Mouse (Mus musculus) liver, embryonic 15.5 days (tissue): Measurements from ENCODE around the gene Ass1. TPM values are rescaled to one million over a fixed set of nuclear protein-coding genes. Genes with fewer than 3 reads are reported as not detected.

ENCODE experiments used
- ATAC-seq: fragments of 200-750 bp; cut with Nextera tagmentation; 2 replicates; pipeline ENCODE4 v1.8.0; 2017; ENCODE audit warnings: moderate number of reproducible peaks, mild to moderate bottlenecking, moderate library complexity; ENCODE audit not compliant: insufficient read depth
- H3K27ac ChIP-seq: fragments of 300-500 bp; sonication (generic); replicated peaks from 2 replicates; pipeline ENCODE4 v1.5.1; 2015; ENCODE audit warnings: mild to moderate bottlenecking, inconsistent platforms
- H3K27me3 ChIP-seq: fragments of 300-500 bp; sonication (generic); 2 replicates; pipeline ENCODE4 v1.6.1; 2015; ENCODE audit warnings: mild to moderate bottlenecking, inconsistent platforms
- H3K36me3 ChIP-seq: fragments of 300-500 bp; sonication (generic); replicated peaks from 2 replicates; pipeline ENCODE4 v1.6.1; 2015; ENCODE audit warnings: moderate library complexity, mild to moderate bottlenecking, inconsistent platforms
- H3K4me1 ChIP-seq: fragments of 300-500 bp; sonication (generic); replicated peaks from 2 replicates; pipeline ENCODE4 v1.6.1; 2015; ENCODE audit warnings: inconsistent platforms
- H3K4me2 ChIP-seq: fragments of 300-500 bp; sonication (generic); 2 replicates; pipeline ENCODE4 v1.6.1; 2015; ENCODE audit warnings: moderate library complexity, mild to moderate bottlenecking, inconsistent platforms
- H3K4me3 ChIP-seq: fragments of 300-500 bp; sonication (generic); replicated peaks from 2 replicates; pipeline ENCODE4 v1.5.1; 2015; ENCODE audit warnings: mild to moderate bottlenecking, inconsistent platforms
- H3K9ac ChIP-seq: fragments of 300-500 bp; sonication (generic); 2 replicates; pipeline ENCODE4 v1.6.1; 2015; ENCODE audit warnings: moderate library complexity, mild to moderate bottlenecking, inconsistent platforms
- H3K9me3 ChIP-seq: fragments of 300-500 bp; sonication (generic); replicated peaks from 2 replicates; pipeline ENCODE4 v1.6.1; 2016; ENCODE audit warnings: inconsistent platforms
- WGBS: fragments of 180-500 bp; shearing (Covaris S2); methylation state at CpG from one replicate; pipeline ENCODE4 v1.1.7; 2015; ENCODE audit warnings: mixed read lengths; ENCODE audit not compliant: insufficient replicate concordance; 5-methylcytosine and 5-hydroxymethylcytosine counted together
- polyA plus RNA-seq: library from polyadenylated mRNA; unstranded; fragments of >200 nt; fragmentation: Nextera tagmentation; extraction: Ambion mirVana; gene quantifications from 2 replicates; pipeline ENCODE4 v1.2.1, GENCODE M21; 2015

Ass1 gene
- polyA plus RNA-seq, 1 experiment from 2014 or later = 232 TPM

- Histone ChIP-seq H3K9me3 (no peaks in the 10 kb centered on the region), H3K27ac (no peak overlapping the region), H3K4me1 (peaks cover 21% of the 10 kb centered on the region), H3K27me3 (no peaks in the 10 kb centered on the region), H3K36me3 (no peaks in the 10 kb centered on the region), H3K4me3 (no peak overlapping the region), H3K9ac (no peak overlapping the region), H3K4me2 (no peak overlapping the region)
- ATAC-seq = no peak
- WGBS = 46% methylated on average over 2 of the region's 2 CpGs
Observed at GRCm38 (mm10) chr2:31447536-31447935, 22.5 kb upstream of the Ass1 start.

GRCm38 (mm10) chr2:31448756-31449440 is 21.1 kb upstream of the Ass1 start:
- H3K9me3 ChIP-seq = no peaks in the 10 kb centered on the region
- H3K27ac ChIP-seq = no peak overlapping the region
- H3K4me1 ChIP-seq = peaks cover 34% of the 10 kb centered on the region
- no peak overlapping the region for H3K4me3 ChIP-seq
- ATAC-seq = no peak
- no peaks in the 10 kb centered on the region for H3K27me3 ChIP-seq
- no peaks in the 10 kb centered on the region for H3K36me3 ChIP-seq
- H3K4me2 ChIP-seq = no peak overlapping the region
- H3K9ac ChIP-seq = no peak overlapping the region
- WGBS = 59% methylated on average over 3 of the region's 3 CpGs

- Histone ChIP-seq H3K4me3 (no peak overlapping the region), H3K27ac (no peak overlapping the region), H3K27me3 (no peaks in the 10 kb centered on the region), H3K4me1 (peaks cover 37% of the 10 kb centered on the region), H3K9ac (no peak overlapping the region), H3K4me2 (no peak overlapping the region), H3K9me3 (no peaks in the 10 kb centered on the region), H3K36me3 (no peaks in the 10 kb centered on the region)
- WGBS = 53% methylated on average over 4 of the region's 4 CpGs
- ATAC-seq = no peak
Observed at GRCm38 (mm10) chr2:31449441-31449815, 20.6 kb upstream of the Ass1 start.

GRCm38 (mm10) chr2:31449902-31450301 is 20.1 kb upstream of the Ass1 start:
- H3K9ac ChIP-seq = no peak overlapping the region
- no peaks in the 10 kb centered on the region for H3K9me3 ChIP-seq
- no peak overlapping the region for H3K27ac ChIP-seq
- H3K4me2 ChIP-seq = no peak overlapping the region
- peaks cover 42% of the 10 kb centered on the region for H3K4me1 ChIP-seq
- no peaks in the 10 kb centered on the region for H3K27me3 ChIP-seq
- H3K36me3 ChIP-seq = no peaks in the 10 kb centered on the region
- ATAC-seq = no peak
- H3K4me3 ChIP-seq = no peak overlapping the region
- WGBS = 76% methylated on average over 4 of the region's 4 CpGs

GRCm38 (mm10) chr2:31450661-31451060 is 19.3 kb upstream of the Ass1 start:
- Histone ChIP-seq H3K27me3 (no peaks in the 10 kb centered on the region), H3K9me3 (no peaks in the 10 kb centered on the region), H3K4me3 (no peak overlapping the region), H3K4me2 (no peak overlapping the region), H3K9ac (no peak overlapping the region), H3K36me3 (no peaks in the 10 kb centered on the region), H3K4me1 (peaks cover 44% of the 10 kb centered on the region), H3K27ac (no peak overlapping the region)
- ATAC-seq = no peak
- 59% methylated on average over 3 of the region's 3 CpGs for WGBS

DNA sequence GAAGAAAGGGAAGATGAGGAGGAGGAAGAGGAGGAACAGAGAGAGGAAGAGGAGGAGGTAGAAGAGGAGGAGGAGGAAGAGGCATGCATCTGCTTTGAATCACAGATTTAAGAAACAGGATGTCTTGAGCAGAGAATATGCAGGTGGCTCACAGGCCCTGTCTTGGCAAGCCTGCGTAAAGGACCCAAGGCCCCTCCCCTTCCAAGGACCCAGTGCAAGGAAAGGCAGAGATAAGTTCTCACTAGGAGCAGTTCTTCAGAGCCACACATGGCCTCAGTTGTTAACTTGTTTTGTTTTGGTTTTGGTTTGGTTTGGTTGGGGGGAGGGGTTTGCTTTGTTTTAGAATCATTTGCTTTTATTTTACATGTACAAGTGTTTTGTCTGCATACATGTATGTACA is 18.5 kb upstream of the Ass1 start:
- Histone ChIP-seq H3K4me3 (no peak overlapping the region), H3K4me2 (no peak overlapping the region), H3K9me3 (no peaks in the 10 kb centered on the region), H3K36me3 (no peaks in the 10 kb centered on the region), H3K27me3 (no peaks in the 10 kb centered on the region), H3K4me1 (peaks cover 44% of the 10 kb centered on the region), H3K27ac (no peak overlapping the region), H3K9ac (no peak overlapping the region)
- no peak for ATAC-seq
- 20% methylated on average over 1 of the region's 1 CpGs for WGBS

DNA sequence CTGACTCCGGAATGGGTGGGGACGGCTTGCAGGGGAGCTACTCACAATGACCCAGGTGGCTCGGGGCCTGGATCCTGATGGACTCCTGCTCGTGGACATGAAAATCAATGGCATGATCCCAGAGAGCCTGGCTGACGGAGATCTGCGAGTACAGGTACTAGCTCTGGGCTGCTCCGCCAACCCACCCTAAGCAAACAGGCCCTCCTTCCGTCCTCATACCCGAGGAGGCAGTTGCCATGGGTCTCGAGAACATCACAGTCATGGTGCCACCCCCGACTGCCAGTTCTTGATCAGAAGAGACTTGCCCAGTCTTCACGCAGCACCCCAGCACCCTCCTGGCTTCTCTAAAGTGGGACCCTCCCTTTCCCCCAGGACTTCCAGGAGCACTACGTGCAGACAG is 17.0 kb upstream of the Ass1 start:
- 55% methylated on average over 13 of the region's 13 CpGs for WGBS
- Histone ChIP-seq H3K4me2 (no peak overlapping the region; the same call in 1 of the 2 replicates), H3K27ac (peak overlapping the region; percentile 7; the same call in 1 of the 2 replicates), H3K9ac (no peak overlapping the region), H3K4me3 (no peak overlapping the region), H3K36me3 (no peaks in the 10 kb centered on the region), H3K4me1 (peaks cover 48% of the 10 kb centered on the region), H3K27me3 (no peaks in the 10 kb centered on the region), H3K9me3 (no peaks in the 10 kb centered on the region)
- no peak for ATAC-seq

GRCm38 (mm10) chr2:31453559-31454177 is 16.3 kb upstream of the Ass1 start:
- ATAC-seq = peak; percentile 35
- Histone ChIP-seq H3K27ac (peak overlapping the region; percentile 53; the same call in 1 of the 2 replicates), H3K4me3 (no peak overlapping the region), H3K9me3 (no peaks in the 10 kb centered on the region), H3K27me3 (peaks cover 5% of the 10 kb centered on the region; the same call in 1 of the 2 replicates), H3K36me3 (no peaks in the 10 kb centered on the region), H3K9ac (no peak overlapping the region), H3K4me2 (no peak overlapping the region; the same call in 1 of the 2 replicates), H3K4me1 (peaks cover 49% of the 10 kb centered on the region)
- WGBS = 40% methylated on average over 11 of the region's 11 CpGs

GRCm38 (mm10) chr2:31454280-31454679 is 15.7 kb upstream of the Ass1 start:
- Histone ChIP-seq H3K9me3 (no peaks in the 10 kb centered on the region), H3K9ac (no peak overlapping the region), H3K4me1 (peaks cover 49% of the 10 kb centered on the region), H3K27me3 (peaks cover 7% of the 10 kb centered on the region), H3K27ac (peak overlapping the region; percentile 53; the same call in 1 of the 2 replicates), H3K4me3 (no peak overlapping the region), H3K4me2 (no peak overlapping the region), H3K36me3 (no peaks in the 10 kb centered on the region)
- no peak for ATAC-seq
- 49% methylated on average over 8 of the region's 8 CpGs for WGBS

GRCm38 (mm10) chr2:31455418-31455817 is 14.6 kb upstream of the Ass1 start:
- Histone ChIP-seq H3K4me1 (peaks cover 46% of the 10 kb centered on the region), H3K36me3 (no peaks in the 10 kb centered on the region), H3K9me3 (no peaks in the 10 kb centered on the region), H3K9ac (no peak overlapping the region), H3K4me3 (no peak overlapping the region), H3K27ac (no peak overlapping the region), H3K4me2 (no peak overlapping the region), H3K27me3 (peaks cover 19% of the 10 kb centered on the region)
- ATAC-seq = no peak
- 67% methylated on average over 7 of the region's 7 CpGs for WGBS

GRCm38 (mm10) chr2:31458460-31458859 is 11.5 kb upstream of the Ass1 start:
- Histone ChIP-seq H3K4me1 (peaks cover 35% of the 10 kb centered on the region), H3K27me3 (peaks cover 29% of the 10 kb centered on the region), H3K4me3 (no peak overlapping the region), H3K9me3 (no peaks in the 10 kb centered on the region), H3K36me3 (no peaks in the 10 kb centered on the region), H3K4me2 (peak overlapping the region; percentile 1; the same call in 1 of the 2 replicates), H3K27ac (peak overlapping the region; percentile 85), H3K9ac (no peak overlapping the region)
- ATAC-seq = no peak
- WGBS = 49% methylated on average over 5 of the region's 5 CpGs
